Mouse (Mus musculus): Measurements from ENCODE around the gene Ggt6. TPM values are rescaled to one million over a fixed set of nuclear protein-coding genes. Genes with fewer than 3 reads are reported as not detected.
"Not testable (repeated sequence)": the region's sequence is repeated elsewhere in the genome, so short reads cannot be mapped to it uniquely, and the experiment has no call there.

The Ggt6 gene
- total RNA-seq, 4 experiments from 2014 or later, result 0.23 TPM; not detected in 3

DNA sequence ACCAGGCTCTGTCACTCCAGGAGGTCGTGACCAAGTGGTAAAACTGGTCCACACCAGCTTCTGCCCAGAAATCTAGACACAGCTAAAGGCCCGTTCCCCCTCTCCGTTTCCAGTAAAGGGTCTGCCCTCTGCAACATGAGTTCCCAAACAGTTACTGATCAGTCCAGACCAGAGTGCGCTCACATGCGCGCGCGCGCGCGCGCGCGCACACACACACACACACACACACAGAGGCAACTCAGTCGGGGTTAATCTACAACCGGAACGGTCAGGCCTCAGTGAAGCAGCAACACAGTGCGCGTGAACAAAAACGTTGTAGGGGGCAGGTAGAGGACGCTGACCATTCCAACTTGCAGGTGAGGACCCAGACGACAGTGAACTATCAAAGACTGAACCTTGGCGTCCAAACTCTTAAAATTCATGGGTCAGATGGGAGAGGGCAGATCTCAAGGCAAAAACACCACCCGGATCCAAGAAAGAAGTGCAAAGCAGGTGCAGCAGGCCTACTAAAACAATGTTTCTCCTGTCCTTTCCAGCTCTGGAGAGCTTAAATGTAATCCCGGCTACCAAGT is 24.7 kb upstream of the Ggt6 start:
- DNase-seq (ENCODE audit: low spot score in 2 of 2), result no peak

DNA sequence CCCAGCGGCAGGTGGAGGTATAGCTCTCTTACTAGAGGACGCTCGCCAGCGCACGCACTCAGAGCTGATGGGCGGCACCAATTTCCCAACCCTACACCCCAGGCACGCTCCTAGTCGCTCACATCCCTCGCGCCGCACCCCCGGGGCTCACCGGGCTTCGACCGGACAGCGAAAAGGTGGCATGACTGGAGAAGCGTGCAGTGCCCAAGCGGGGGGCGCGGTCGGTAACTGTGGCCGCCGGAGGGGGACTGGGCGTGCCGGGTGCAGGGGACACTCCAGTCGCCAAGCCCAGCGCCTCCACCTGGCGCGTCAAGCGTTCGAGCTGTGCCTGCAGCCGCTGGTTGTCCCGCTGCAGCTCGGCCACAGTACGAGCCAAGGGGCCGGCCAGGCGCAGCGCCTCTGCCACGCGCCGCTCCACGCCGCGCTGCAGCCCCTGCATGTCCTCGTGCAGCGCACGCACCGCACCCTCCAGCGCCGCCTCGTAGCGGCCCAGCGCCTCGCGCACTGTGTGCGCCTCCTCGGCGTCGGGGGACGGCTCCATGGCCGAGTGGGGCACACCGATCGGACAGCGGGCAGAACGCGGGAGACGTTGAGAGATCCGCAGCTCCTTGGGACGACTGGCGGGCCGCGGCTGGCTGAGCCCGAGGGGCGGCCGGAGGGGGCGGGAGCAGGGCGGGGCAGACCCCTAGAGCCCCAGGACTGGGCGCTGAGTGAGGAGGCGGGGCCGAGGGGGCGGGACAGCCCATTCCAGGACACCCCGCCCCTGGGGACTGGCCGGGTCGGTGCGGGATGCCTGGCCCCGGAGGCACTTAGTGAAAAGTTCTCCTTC is 24.0 kb upstream of the Ggt6 start, which contains the start of gene Smtnl2:
Smtnl2 (minus strand) TSS at position 621 of the 829 bp plus-strand sequence.
- peak in 1 of 2 experiments; percentile 29 for DNase-seq (ENCODE audit: low spot score in 2 of 2)

DNA sequence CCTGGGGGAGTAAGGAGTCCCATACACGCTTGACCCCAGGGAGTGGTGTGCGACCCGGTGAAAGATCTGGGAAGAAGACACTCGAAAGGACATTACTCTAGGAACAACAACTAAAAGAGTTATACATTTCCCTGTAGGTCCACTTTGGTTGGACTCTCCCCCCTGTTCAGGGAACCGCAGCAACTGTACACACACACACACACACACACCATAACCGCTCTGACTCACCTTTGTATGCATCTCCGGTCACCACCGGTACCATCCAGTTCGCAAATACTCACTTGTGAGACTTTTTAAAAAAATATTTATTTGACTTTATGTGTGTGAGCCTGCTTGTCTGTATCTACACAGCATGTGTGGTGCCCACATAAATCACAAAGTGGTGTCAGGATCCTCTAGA is 23.4 kb upstream of the Ggt6 start:
- DNase-seq (ENCODE audit: low spot score in 2 of 2), result no peak

DNA sequence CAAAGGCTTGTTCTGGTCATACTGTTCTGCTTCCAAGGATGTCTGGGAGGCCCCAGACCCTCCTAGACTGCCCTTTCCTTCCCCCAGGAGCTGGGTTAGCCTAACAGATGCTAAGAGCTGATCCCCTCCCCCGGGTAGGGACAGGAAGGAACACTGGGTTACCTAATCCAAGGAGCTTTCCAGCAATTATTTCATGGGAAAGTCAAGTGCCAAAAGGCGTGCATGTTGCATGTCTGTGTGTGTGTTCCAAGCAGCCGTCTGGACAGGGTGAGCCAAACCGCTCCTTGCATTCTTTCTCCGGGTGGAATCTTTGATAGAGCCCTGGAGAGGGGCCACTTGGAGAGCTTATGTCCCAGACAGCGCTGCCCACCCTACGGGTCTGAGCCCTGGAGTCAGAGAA is 22.3 kb upstream of the Ggt6 start:
- DNase-seq (ENCODE audit: low spot score in 2 of 2), result no peak

DNA sequence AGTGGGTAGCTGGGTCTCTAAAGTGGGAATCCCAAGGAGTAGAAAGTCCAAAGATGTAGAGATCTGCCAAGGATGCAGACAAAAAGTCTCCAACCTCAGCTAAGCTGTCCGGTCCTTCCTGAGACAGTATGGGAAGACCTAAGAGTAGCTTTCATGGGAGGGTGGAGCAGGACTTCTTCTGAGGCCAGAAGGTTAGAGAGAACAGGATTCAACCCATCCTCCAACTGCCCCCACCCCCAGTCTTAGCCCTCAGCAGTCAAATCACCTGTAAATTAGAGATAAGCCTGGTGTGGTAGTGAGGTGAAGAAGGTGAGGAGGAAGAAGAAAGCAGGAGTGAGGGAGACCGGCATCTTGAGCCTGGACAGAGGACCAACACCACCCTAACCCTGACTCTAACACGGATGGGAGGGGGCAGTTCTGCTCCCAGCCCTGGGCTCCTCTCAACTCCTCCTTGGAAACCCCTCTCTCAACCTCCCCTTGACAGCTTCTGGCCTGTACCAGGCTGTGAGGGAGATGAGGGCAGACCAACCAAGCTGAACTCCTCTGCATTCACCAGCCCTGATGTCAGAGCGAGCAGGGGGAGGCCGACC is 21.6 kb upstream of the Ggt6 start:
- no peak for DNase-seq (ENCODE audit: low spot score in 2 of 2)

DNA sequence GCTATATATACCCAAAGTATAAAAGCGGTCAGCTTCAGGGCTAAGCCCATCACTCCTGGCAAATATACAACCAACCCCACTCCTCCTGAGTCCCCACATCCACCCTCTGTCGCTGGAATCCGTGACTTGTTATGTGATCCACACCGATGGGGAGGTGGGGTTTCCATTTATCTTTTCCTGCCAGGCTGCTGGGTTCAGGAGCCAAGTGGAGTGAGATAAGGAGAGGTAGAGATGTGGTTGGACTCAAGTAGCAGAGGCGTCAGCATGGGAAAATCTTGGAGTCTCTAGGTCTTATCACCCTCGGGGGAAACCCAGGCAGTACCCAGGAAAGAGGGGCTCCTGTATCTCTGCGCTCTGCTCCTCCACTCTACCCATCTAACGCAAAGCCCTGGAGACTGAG is 20.2 kb upstream of the Ggt6 start:
- DNase-seq (ENCODE audit: low spot score in 2 of 2), result no peak

DNA sequence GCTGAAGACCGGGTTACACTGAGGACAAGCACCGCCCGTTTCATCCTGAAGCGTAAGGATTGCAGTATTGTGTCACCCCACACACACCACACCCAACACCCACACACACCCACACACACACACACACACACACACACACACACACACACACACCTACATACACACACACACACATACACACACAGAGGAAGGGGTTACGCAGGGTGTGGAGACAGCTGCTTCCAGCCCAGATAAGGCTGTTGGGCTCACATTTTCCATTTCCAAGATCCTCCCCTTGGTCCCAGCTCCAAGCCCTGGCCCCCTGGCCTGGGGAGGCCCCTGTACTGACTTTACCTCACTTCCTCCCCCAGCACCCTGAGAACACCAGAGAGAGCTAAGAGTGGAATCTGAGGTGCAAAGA is 18.7 kb upstream of the Ggt6 start:
- no peak for DNase-seq (ENCODE audit: low spot score in 2 of 2)

DNA sequence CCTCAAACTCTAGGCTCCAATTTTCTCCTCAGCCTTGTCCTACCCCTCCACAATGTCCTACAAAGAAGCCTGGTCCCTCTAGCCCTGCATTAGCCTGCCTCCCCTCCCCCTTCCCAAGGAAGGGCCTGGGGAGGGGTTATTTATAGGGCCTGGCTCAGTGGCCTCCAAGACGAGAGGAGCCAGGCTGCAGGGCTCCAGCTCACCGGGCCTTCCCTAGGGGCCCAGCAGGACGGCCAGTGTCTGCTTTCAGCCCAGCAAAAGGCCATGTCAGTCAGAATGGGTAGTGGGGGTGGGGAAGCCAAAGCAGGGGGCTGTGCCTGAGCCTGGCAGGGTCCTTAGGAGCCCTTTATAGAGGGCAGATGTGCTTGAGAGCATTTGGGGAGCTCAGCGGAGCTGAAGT is 17.9 kb upstream of the Ggt6 start:
- DNase-seq (ENCODE audit: low spot score in 2 of 2), result no peak

DNA sequence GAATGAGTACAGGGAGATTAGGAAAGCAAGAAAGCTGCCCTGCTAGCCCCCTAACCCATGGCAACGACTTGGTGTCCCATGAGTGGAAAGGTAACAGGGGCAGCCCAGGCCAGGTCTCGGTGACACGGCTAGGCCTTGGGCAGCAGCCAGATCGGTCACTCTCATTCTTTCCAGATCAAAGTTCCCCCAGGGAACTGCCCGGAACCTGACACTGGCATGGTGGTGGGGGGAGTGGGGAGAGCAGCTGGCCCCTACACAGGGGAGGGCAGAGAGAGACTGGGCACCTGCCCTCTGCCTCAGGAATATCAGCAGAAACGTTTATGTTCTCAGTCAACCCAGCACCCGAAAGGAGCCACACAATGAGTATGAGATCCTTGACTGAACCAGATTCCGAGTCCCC is 17.1 kb upstream of the Ggt6 start:
- no peak for DNase-seq (ENCODE audit: low spot score in 2 of 2)

DNA sequence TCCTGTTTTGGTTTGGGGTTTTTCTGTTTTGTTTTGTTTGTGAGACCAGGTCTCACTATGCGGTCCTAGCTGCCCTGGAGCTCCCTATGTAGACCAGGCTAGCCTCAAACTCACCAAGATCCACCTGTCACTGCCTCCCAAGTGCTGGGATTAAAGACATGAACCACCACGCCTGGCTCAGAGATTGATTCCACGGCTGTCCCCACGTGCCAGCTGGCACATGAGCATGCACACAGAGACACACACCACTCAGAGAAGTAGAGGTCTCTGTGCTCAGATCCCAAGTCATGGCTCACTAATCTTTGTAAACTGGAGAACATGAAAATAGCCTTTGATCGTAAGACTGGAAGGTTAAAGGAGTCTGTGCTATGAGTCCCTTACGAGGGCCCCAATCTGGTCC is 16.3 kb upstream of the Ggt6 start:
- no peak for DNase-seq (ENCODE audit: low spot score in 2 of 2)

DNA sequence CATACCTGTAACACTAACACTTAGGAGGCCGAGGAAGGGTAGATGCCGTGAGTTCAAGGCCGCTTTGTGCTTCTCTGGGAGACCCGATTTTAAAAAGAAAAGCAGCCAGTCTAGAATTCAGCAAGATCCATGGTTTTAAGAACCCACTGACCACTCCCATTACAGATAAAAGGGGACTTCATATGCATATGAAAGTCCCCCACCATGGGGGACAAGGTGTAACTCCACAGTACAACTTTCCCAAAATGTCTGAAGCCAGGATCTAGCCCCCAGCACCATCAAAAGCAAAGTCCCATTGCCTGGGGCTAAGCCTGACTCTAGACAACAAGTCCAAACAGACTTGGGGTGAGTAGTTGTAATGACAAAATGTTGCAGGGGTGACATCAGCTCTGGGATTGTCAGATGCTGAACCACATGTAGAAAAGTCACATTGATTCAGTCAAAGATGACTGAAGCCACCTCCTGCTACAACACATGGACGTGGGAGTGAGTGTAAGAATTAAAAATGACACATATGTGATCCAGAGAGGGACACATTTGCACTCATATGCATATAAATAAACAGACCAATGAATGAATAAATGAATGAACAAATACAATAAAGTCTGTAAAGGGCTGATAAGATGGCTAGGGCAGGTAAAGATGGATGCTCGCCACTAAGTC is 14.7 kb upstream of the Ggt6 start:
- DNase-seq (ENCODE audit: low spot score in 2 of 2), result no peak

DNA sequence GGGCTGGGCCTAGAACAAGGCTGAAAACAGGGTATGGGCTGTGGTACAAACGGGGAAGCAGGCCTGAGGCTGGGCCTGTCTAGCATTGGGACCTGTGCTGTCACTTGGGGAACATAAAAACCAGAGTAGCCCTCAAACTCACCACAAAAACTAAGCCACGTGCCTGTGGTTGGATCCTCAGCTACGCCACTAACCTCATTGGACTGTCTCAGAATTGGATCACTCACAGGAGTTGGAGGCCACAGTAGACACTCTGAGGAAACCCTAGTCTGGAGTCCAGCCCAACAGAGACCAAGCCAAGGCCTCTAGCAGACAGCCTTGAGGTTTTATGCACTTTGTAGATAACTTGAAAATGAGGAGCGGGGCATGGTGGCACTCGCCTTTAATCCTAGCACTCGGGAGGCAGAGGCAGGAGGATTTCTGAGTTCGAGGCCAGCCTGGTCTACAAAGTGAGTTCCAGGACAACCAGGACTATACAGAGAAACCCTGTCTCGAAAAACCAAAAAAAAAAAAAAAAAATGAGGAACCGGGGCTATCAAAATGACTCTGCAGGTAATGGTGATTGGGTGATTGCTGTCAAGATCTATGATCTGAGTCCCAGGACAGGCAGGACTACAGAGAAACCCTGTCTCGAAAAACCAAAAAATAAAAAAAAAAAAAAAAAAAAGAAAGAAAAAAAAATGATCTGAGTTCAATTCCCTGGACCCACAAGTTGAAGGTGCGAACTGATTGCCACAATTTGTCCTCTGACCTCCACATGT is 13.6 kb upstream of the Ggt6 start:
- no peak for DNase-seq (ENCODE audit: low spot score in 2 of 2)

DNA sequence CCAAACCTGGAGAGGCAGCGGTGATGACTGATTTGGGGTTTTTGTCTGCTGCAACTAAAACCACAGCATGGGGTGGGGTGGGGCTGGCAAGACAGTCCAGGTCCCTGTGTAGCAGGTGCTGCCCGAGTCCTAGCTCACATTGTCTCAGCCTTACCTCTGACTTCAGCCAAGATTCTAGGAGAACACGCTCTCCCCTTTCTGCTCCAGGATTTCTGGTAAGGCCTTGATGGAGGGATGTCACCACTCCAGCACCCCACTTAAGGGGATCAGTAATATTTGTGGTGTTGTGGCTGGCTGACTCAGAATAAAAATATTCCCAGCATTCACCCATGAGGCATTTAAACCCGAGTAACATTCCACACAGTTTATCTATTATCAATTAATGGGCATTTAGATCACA is 11.6 kb upstream of the Ggt6 start:
- no peak for DNase-seq (ENCODE audit: low spot score in 2 of 2)

DNA sequence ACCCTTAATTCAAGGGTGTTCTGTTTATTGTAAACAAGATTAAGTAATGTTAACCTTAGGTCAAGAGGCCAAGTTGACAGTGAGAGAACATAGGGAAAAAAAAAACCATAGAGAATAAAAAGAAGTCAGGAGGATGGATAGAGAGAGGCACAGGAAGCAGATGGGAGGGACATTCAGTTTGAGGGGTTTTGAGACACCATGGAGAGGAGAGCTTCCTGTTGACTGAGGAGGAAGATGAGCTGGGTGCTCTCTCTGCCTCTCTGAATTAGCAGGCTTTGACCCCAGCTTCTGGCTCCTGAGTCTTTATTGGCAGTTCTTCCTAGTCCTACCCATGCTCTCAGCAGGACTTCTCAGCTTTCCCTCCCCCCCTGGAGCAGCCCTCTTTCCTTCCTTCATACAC is 10.1 kb upstream of the Ggt6 start:
- no peak for DNase-seq (ENCODE audit: low spot score in 2 of 2)

DNA sequence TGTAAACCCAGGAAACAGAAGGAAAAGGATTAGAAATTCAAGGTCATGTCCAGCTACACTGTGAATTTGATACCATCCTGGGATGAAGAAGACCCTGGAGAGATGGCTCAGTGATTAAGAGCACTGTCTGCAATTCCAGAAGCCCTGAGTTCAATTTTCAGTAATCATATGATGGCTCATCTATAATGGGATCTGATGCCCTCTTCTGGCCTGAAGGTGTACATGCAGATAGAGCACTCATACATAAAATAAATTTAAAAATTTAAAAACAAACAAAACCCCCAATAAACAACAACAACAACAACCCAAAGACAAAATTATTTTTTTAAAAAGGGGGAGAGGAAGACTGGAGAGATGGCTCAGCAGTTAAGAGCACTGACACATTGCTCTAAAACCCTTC is 8.4 kb upstream of the Ggt6 start:
- no peak for DNase-seq (ENCODE audit: low spot score in 2 of 2)

DNA sequence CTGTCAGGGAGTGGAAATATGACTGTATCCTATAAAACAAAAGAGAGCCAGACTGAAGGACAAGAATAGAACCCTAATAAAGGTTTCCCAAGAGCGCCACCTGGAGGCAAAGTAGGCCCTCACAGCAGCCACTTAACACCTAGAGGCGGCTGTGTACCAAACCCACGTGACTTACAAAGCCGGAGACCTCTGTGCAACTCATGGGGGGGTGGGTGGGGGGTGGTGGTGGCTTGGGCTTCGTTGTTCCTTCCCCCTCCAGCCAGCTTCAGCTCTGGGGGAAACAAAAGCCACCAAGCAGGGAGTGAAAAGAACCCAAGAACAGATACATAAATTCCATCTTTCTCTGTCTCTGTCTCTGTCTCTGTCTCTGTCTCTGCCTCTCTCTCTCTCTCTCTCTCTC is 6.6 kb upstream of the Ggt6 start:
- DNase-seq (ENCODE audit: low spot score in 2 of 2), result peak in 1 of 2 experiments; percentile 81

DNA sequence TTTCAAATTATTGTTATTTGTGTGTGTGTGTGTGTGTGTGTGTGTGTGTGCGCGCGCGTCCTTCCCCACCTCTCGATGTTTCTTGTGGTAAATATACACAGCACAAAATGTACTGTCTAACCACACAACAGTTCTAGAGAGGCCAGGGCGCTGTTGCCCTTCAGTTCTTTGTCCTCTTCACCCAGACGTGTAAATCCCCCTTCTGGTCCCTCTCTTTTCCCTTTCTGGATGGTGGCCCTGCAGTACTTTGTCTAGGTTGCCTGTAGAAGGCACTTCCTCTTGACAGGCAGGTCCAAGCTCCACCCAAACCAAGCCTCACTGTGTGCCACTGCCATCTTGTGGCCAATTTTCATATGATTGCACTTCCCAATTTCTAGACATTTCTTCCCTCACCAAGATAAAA is 6.0 kb upstream of the Ggt6 start:
- peak in 1 of 2 experiments; percentile 79 for DNase-seq (ENCODE audit: low spot score in 2 of 2)

DNA sequence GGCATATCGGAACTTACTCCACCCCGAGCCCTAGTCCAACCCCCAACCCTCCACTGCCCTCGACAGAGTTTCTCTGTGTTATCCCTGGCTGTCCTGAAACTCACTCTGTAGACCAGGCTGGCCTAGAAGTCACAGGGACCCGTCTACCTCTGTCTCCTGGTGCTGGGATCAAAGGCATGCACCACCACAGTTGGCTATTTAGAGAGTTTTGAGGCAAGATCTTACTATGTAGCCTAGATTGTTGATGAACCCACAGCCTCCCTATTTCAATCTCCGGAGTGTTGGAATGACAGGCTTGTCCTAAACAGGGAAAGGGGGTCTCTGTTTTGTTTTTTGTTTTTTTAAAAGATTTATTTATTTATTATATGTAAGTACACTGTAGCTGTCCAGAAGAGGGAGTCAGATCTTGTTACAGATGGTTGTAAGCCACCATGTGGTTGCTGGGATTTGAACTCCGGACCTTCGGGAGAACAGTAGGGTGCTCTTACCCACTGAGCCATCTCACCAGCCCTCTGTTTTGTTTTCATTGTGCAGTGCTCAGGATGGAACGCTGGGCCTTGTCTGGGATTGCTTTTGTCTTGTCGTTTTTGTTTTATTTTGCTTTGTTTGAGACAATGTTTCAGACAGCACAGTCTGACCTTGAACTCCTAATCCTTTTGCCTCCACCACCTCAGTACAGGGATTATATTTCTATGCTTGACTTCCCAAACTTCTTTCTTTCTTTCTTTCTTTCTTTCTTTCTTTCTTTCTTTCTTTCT is 4.8 kb upstream of the Ggt6 start:
- DNase-seq (ENCODE audit: low spot score in 2 of 2), result not testable (repeated sequence)

DNA sequence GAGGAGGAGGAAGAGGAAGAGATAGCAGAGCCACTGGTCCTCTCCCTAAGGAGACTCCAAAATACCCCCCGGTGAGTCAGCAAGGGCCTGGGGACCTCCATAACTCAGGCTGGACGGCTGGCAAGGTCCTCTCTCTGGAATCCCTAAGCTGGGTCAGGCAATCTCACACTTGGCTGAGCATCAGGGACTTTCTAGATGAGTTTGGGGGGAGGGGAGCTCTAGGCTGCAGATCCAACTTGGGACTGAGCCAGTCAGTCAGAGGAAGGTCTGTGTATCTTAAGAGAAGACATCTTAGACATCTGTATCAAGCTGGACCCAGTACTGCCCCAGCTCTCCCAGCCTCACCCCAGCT is 344 bp downstream of the Ggt6 start:
- DNase-seq (ENCODE audit: low spot score in 2 of 2), result no peak

DNA sequence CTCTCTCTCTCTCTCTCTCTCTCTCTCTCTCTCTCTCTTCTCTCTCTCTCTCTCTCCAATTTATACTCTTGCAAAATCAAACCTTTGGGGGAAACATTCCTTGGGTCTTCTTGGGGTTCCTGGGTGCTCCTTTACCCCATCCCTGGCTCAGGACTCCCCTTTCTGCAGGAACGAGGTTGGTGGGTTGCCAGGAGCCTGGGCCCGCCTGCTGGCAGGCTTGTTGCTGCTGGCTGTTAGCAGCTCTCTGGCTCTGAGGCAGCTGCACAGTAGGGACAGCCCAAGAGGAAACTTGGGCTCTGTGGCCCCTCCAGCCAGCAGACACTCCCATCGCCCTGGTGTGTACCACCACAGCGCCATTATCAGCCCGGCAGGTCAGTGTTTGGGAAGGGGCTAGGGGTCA is 945 bp downstream of the Ggt6 start:
- DNase-seq (ENCODE audit: low spot score in 2 of 2), result peak; percentile 23 to 61
